Mouse (Mus musculus) heart, postnatal 36 days (tissue): Measurements from ENCODE around the gene Trim40. TPM values are rescaled to one million over a fixed set of nuclear protein-coding genes. Genes with fewer than 3 reads are reported as not detected.

ENCODE experiments used
- DNase-seq, 2 experiments: peaks; one replicate each; pipeline ENCODE4 v3.0.0; 2021 to 2022
- intact Hi-C: fragments of 180-260 bp; cut with DNase I; formaldehyde crosslinking; loops from one replicate; pipeline ENCODE4 v1.15.1; 2025
- total RNA-seq, 2 experiments: library from RNA; stranded (reverse); gene quantifications; 2 replicates each; pipeline ENCODE4 v1.2.3; 2021

Trim40 gene
- total RNA-seq, 2 experiments from 2014 or later: not detected

DNA sequence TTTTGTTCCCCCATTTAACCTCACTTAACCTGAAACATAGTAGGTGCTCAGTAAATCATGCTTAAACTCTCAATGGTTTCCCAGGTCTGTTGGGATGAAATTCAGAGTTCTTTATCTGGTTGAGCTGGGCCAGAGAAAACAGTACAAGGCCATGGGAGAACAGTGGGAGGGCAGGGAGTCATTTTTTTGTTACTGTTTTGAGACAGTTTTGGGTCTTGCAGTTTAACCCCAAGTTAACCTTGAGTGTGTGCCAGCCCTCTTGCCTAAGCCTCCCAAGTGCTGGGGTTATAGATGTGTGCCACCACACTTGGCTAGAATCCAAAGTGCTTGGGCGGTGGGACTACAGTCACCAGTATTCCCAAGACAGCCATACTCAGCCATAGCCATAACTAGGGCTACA is 45.2 kb downstream of the Trim40 start:
- no peak for DNase-seq
- intact Hi-C loops: loop anchor here (5.0 kb wide), 1 partner anchor 203 kb away; the partner anchor contains the start of gene Gabbr1

GRCm38 (mm10) chr17:36844286-36844719 is 45.6 kb downstream of the Trim40 start:
- intact Hi-C loops: loop anchor here (5.0 kb wide), 1 partner anchor 203 kb away; the partner anchor contains the start of gene Gabbr1
- no peak for DNase-seq

GRCm38 (mm10) chr17:36843696-36844095 is 46.2 kb downstream of the Trim40 start:
- DNase-seq: no peak
- intact Hi-C loops: loop anchor here (5.0 kb wide), 1 partner anchor 204 kb away; the partner anchor contains the start of gene Gabbr1

GRCm38 (mm10) chr17:36840961-36841445 is 48.9 kb downstream of the Trim40 start:
- intact Hi-C loops: loop anchor here (5.0 kb wide), 1 partner anchor 206 kb away; the partner anchor contains the start of gene Gabbr1
- DNase-seq: no peak

- no peak for DNase-seq
- intact Hi-C loops: loop anchor here (5.0 kb wide), 2 partner anchors 117 to 207 kb away; partner anchors contain the start of genes Gabbr1, Znrd1 and Znrd1as
Measured at GRCm38 (mm10) chr17:36839931-36840330, 50.0 kb downstream of the Trim40 start.

DNA sequence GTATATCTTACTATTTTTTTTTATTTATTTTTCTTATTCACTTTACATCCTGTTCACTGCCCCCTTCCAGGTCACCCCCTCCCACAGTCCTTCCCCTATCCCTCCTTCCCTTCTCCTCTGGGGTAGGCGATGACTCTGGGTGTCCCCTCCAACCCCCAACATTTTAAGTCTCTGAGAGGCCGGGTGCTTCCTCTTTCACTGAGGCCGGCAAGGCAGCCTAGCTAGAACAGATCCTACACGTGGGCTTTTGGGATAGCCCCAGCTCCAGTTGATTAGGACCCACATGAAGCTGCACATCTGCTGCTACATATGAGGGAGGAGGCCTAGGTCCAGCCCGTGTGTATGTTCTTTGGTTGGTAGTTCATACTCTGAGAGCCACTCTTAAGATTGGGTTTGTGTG is 50.9 kb downstream of the Trim40 start:
- DNase-seq: no peak
- intact Hi-C loops: loop anchor here (5.0 kb wide), 1 partner anchor 118 kb away; the partner anchor contains the start of genes Znrd1 and Znrd1as

DNA sequence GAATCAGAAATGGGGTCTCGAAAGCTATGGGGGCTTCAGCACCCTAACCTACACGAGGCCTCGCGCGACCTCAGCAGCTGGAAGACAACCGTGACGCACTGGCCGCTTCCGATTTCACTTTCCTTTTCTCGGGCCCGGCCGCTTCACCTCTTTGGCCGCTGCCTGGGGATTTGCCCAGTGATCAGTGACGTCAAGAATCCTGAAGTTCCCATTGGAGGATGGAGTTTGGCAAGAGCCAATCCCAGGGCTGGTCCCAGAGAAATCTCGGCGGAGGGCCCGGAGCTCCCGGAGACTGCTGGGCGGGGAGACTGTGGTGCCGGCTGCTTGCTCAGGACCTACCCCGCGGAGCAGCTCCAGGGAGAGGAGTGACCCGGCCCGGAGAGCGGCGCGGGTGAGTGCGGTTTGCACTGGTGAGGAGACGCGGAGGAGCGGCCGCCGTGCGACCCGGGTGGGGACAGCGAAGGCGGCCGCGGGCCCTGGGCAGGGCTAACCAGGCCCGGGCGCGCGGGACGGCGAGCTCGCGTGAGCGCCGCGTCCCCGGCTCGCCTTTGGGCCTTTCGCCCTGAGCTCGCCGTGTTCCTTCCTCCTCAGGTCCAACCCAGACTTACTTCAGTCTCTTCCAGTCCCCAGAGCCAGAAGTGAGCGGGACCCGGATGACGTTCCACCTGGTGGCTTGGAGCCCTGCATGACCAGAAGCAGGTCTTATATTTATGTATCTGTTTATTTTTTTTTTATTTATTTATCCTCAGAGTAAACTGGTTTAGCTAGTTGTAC is 52.9 kb downstream of the Trim40 start, which contains the start of gene Trim26:
Gene Trim26 (plus strand): TSS at position 261 of the 774 bp plus-strand sequence.
- peak; percentile 97 to 98 for DNase-seq
- intact Hi-C loops: loop anchor here (5.0 kb wide), 1 partner anchor 120 kb away; the partner anchor contains the start of genes Znrd1 and Znrd1as

DNA sequence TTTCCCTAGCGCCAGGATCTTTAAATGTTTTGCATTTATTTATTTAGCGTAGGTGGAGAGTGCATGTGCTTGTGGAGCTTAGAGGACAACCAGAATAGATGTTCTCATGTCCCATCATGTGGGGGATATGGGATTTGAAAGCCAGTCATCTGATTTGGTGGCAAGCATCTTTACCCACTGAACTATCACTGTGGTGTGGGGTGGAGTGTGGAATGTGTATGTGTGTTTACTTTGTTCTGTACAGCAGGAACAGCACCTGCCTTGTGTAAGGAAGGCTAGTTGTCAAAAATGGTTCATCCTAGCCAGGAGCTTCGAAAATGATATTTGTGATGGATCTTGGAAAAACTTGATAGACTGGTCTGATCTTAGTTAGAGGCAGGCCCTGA is 53.5 kb downstream of the Trim40 start:
- no peak for DNase-seq
- intact Hi-C loops: loop anchor here (5.0 kb wide), 1 partner anchor 121 kb away; the partner anchor contains the start of genes Znrd1 and Znrd1as

DNA sequence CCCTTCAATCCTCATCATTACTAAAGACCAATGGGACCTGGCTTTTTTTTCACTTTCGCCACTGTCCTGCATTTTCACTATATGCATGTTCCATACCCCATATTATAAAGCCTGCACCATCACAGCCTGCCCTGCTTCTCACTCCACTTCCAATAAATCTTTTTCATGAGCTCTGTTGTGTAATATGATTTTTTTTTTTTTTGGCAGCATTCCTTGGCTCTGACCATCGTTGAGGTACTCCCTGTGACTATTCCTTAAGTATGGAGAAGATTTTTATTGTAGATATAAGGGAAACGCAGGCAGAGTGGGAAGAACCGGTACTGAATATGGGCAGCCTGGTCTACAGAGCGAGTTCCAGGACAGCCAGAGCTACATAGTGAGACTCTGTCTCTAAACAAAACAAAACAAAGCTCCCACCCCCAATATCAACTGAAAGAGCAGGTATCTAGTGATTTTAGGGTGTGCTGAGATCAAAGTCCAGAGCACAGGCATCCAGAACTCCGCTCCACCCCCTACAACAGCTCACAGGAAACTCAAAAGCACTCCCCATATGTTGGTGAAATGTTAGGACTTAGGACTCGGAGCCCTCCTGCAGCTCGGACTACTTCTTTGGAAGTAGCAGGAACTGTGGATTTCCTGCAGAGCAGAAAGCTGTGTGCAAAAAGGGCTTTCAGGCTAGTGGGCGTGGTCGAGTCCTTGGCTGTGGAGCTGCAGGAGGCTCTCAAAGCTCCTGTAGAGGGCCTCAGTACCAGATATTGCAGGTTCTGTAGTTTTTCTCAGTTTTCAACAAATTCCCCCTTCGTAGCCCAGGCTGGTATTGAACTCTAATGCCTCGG is 54.1 kb downstream of the Trim40 start:
- intact Hi-C loops: loop anchor here (5.0 kb wide), 1 partner anchor 121 kb away; the partner anchor contains the start of genes Znrd1 and Znrd1as
- DNase-seq: peak; percentile 56 to 66

GRCm38 (mm10) chr17:36832694-36833093 is 57.2 kb downstream of the Trim40 start:
- intact Hi-C loops: no loop called here
- no peak for DNase-seq

Other genes with a start within 250 kb of the Trim40 start
- not detected for gene H2-M9, start 247.5 kb downstream of the Trim40 start, total RNA-seq
- not detected for gene H2-M1, start 217.9 kb downstream of the Trim40 start, total RNA-seq
- not detected for gene H2-M10.5, start 117.2 kb downstream of the Trim40 start, total RNA-seq
- gene H2-M10.6, start 78.0 kb downstream of the Trim40 start, total RNA-seq: not detected
- 10 to 100 TPM; 22.2 to 23.6 TPM for gene Trim26, start 53.0 kb downstream of the Trim40 start, total RNA-seq
- not detected for gene Trim15, start 22.9 kb downstream of the Trim40 start, total RNA-seq
- under 1 TPM; 0.41 to 0.64 TPM for gene Trim10, start 20.5 kb downstream of the Trim40 start, total RNA-seq
- not detected for gene Trim31, start 8.0 kb upstream of the Trim40 start, total RNA-seq
- gene Rnf39, start 52.8 kb upstream of the Trim40 start, total RNA-seq: under 1 TPM; 0.76 to 0.92 TPM
- 10 to 100 TPM; 95.1 to 96.8 TPM for gene Ppp1r11, start 61.6 kb upstream of the Trim40 start, total RNA-seq
- gene Znrd1, start 68.4 kb upstream of the Trim40 start, total RNA-seq: 10 to 100 TPM; 24.1 to 27.6 TPM
- gene Znrd1as, start 68.5 kb upstream of the Trim40 start, total RNA-seq: 10 to 100 TPM; 13.3 to 13.5 TPM
- not detected for gene 2410137M14Rik, start 91.1 kb upstream of the Trim40 start, total RNA-seq
- gene H2-M5, start 99.4 kb upstream of the Trim40 start, total RNA-seq: not detected
- 1 to 10 TPM; 1.0 to 1.8 TPM for gene Zfp57, start 111.0 kb upstream of the Trim40 start, total RNA-seq
- not detected for gene Mog, start 133.3 kb upstream of the Trim40 start, total RNA-seq
- 1 to 10 TPM; 8.6 to 9.4 TPM for gene Gabbr1, start 155.8 kb upstream of the Trim40 start, total RNA-seq
- gene Olfr90, start 198.4 kb upstream of the Trim40 start, total RNA-seq: not detected
- gene Olfr91, start 208.2 kb upstream of the Trim40 start, total RNA-seq: not detected
- gene Olfr92, start 230.0 kb upstream of the Trim40 start, total RNA-seq: not detected